Mouse (Mus musculus) ES-Bruce4 (cell line): ENCODE measurements around the gene Ccdc84. TPM values are rescaled to one million over a fixed set of nuclear protein-coding genes. Genes with fewer than 3 reads are reported as not detected.

Experiments
- H3K27ac ChIP-seq: 2 replicates; pipeline ENCODE4 v1.5.1; 2012; ENCODE audit warnings: low read length, inconsistent platforms; ENCODE audit not compliant: insufficient read depth
- H3K27me3 ChIP-seq: 2 replicates; pipeline ENCODE4 v1.6.1; 2012; ENCODE audit warnings: mild to moderate bottlenecking, low read length, inconsistent platforms; ENCODE audit not compliant: control insufficient read depth, poor library complexity, insufficient read depth, severe bottlenecking
- H3K36me3 ChIP-seq: 2 replicates; pipeline ENCODE4 v1.6.1; 2012; ENCODE audit warnings: inconsistent platforms, mild to moderate bottlenecking, low read length, moderate library complexity; ENCODE audit not compliant: control insufficient read depth, poor library complexity, insufficient read depth, severe bottlenecking
- H3K4me1 ChIP-seq: one replicate; pipeline ENCODE4 v1.8.1; 2011; ENCODE audit warnings: low read length; ENCODE audit not compliant: control insufficient read depth, insufficient read depth
- H3K4me3 ChIP-seq: 2 replicates; pipeline ENCODE4 v1.5.1; 2011; ENCODE audit warnings: low read depth, mild to moderate bottlenecking, low read length
- H3K9ac ChIP-seq: 2 replicates; pipeline ENCODE4 v1.6.1; 2012; ENCODE audit warnings: low read depth, mild to moderate bottlenecking, inconsistent platforms; ENCODE audit not compliant: poor library complexity, severe bottlenecking
- H3K9me3 ChIP-seq: replicated peaks from 2 replicates; pipeline ENCODE4 v1.6.1; 2012; ENCODE audit warnings: mild to moderate bottlenecking, low read length, inconsistent platforms; ENCODE audit not compliant: control insufficient read depth, poor library complexity, insufficient read depth, severe bottlenecking
- CTCF ChIP-seq: IDR thresholded peaks from one replicate; pipeline ENCODE4 v1.8.1; 2011; ENCODE audit warnings: low read depth, low read length
- EP300 ChIP-seq: IDR thresholded peaks from 2 replicates; pipeline ENCODE4 v1.6.1; 2011; ENCODE audit warnings: low read depth, low read length; ENCODE audit not compliant: insufficient read depth
- POLR2A ChIP-seq: IDR thresholded peaks from one replicate; pipeline ENCODE4 v1.8.1; 2011; ENCODE audit warnings: low read length; ENCODE audit not compliant: insufficient read depth
- polyA plus RNA-seq: library from polyadenylated mRNA; stranded (reverse); fragments of >200 nt; gene quantifications from 2 replicates; pipeline ENCODE4 v1.2.4, GENCODE M21; 2011; ENCODE audit warnings: low read depth; ENCODE audit not compliant: missing spikeins, insufficient read depth, insufficient read length

Gene Ccdc84
- 13.7 and 14.3 TPM in 2 replicates for polyA plus RNA-seq

DNA sequence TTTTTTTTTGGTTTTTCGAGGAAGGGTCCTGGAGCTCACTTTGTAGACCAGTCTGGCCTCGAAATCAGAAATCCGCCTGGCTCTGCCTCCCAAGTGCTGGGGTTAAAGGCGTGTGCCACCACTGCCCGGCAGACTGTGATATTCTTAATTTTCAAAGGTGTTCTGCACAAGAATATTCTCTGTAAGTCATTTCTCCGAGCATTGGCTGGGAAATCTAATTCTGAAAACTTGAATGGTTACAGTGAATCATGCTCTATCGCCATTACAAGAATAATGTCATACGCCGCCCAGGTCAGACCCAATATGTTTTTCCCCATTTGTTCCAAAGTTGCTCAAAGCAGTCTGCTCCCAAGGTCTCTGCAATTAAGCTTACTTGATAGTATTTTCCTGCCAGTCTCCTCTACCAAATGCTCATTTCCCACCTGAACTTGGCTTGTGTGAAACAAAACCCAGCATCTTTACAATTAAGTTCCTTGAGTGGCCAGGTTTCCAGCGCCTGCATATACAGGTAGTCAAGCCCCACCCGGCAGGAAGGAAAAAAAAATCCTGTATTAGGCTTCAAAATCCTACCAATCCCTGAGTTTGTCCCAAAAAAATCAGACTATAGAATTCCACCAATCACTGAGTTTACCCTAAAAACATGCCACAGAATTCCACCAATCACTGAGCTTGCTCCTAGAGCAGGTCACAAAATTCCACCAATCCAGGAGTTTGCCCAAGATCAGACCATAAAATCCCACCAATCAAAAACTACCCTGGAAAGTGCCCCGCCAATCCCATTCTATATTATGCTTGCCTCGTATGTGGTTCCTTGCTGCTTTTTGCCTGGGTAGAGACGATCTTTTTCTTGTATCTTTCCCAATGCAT lies at the start of gene Ccdc84:
Gene Ccdc84, minus strand, starts transcription at position 51 of the 867 bp plus-strand sequence.
- no peak for TF ChIP-seq POLR2A
- no peak for TF ChIP-seq EP300
- Histone ChIP-seq H3K9me3 (no peaks in the 10 kb centered on the region), H3K4me3 (peak within 1 kb of the TSS; percentile 92), H3K27ac (peak within 1 kb of the TSS; percentile 52), H3K27me3 (no peaks in the 10 kb centered on the region), H3K36me3 (peaks cover 10% of the 10 kb centered on the region), H3K4me1 (no peaks in the 10 kb centered on the region), H3K9ac (peak within 1 kb of the TSS; percentile 63)

DNA sequence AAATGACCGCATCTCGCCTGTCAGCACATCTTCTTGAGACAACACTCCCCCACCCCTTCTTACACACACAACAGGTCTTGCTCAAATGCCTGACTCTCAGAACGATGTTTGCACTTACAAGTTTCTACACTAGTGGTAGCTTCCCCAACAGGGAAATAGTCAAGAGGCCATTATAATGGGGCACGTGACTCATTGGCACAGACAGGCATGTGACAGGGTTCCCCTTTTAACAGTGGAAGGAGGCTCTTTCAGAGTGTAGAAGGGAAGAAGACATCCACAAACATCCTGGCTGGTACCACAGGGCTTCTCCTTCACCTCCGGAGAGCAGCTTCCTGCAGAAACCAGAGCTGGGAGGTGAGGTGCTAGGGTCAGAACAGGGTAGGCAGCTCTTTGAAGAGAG lies 43.6 kb upstream of the Ccdc84 start:
- Histone ChIP-seq H3K36me3 (no peaks in the 10 kb centered on the region), H3K27me3 (no peaks in the 10 kb centered on the region), H3K4me3 (no peak overlapping the region), H3K9ac (no peak overlapping the region), H3K4me1 (no peaks in the 10 kb centered on the region), H3K27ac (no peak overlapping the region), H3K9me3 (no peaks in the 10 kb centered on the region)
- no peak for TF ChIP-seq CTCF
- TF ChIP-seq EP300, result no peak
- TF ChIP-seq POLR2A, result no peak

DNA sequence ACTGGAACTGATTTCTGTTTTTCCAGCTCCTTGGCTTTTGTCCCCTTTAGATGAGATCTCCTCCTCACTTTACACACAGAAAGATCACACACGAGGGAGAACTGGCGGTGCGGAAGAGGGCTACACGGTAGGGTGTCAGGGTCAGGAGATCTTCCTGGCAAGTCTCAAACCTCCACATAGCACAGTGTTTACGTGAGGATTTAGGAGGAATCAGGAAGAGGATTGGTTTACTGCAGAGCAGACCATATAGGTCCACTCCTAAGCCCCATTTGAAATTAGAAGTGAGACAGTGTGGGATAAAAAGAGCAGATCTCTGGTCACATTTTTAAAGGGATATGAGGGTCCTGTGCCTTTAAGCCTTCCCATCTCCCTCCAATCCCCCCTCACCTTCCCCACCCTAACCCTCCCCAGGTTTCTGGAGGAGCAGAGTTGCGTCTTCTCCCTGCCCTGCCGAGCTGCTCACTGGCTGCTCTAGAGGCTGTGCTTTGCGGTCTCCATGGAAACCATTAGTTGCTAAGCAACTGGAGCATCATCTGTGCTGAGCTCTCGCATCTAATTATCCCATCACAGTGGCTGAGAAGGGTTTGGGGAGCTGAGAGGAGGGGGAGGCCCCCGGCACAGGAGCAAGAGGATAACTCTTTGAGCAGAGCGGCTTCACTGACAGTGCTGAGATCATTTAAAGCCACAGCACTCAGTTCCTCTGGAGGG lies 38.8 kb upstream of the Ccdc84 start:
- Histone ChIP-seq H3K4me1 (peaks cover 4% of the 10 kb centered on the region), H3K36me3 (no peaks in the 10 kb centered on the region), H3K4me3 (no peak overlapping the region), H3K9ac (no peak overlapping the region), H3K27me3 (no peaks in the 10 kb centered on the region), H3K27ac (no peak overlapping the region), H3K9me3 (no peaks in the 10 kb centered on the region)
- TF ChIP-seq CTCF (no peak), EP300 (no peak), POLR2A (no peak)

DNA sequence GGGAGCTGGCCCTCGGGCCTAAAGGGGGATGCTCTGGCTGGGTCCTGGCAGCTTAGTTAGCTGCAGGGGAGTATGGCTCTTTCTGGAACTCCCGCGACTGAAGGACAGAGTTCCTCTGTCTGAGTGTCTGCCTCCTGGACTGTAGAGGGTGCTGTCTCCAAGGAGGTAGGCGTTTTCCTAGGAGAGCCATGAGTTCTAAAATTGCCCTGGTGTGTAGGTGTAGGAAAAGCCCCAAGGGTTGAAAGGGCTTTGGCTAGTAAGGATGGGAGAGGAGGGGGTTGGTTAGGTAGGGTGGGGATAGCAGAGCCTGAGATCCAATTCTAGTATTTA lies 36.5 kb upstream of the Ccdc84 start, which contains the start of gene Upk2:
Gene Upk2, minus strand, starts transcription at position 86 of the 330 bp plus-strand sequence.
- peak within 1 kb of the TSS; percentile 59 for H3K27ac ChIP-seq
- H3K4me3 ChIP-seq, result peak within 1 kb of the TSS; percentile 59
- H3K9me3 ChIP-seq, result no peaks in the 10 kb centered on the region
- peak within 1 kb of the TSS; percentile 22; the same call in 1 of the 2 replicates for H3K9ac ChIP-seq
- H3K27me3 ChIP-seq, result no peaks in the 10 kb centered on the region
- H3K4me1 ChIP-seq, result peaks cover 4% of the 10 kb centered on the region
- no peak for TF ChIP-seq POLR2A
- TF ChIP-seq CTCF, result peak; percentile 68
- TF ChIP-seq EP300, result no peak
- no peaks in the 10 kb centered on the region for H3K36me3 ChIP-seq

DNA sequence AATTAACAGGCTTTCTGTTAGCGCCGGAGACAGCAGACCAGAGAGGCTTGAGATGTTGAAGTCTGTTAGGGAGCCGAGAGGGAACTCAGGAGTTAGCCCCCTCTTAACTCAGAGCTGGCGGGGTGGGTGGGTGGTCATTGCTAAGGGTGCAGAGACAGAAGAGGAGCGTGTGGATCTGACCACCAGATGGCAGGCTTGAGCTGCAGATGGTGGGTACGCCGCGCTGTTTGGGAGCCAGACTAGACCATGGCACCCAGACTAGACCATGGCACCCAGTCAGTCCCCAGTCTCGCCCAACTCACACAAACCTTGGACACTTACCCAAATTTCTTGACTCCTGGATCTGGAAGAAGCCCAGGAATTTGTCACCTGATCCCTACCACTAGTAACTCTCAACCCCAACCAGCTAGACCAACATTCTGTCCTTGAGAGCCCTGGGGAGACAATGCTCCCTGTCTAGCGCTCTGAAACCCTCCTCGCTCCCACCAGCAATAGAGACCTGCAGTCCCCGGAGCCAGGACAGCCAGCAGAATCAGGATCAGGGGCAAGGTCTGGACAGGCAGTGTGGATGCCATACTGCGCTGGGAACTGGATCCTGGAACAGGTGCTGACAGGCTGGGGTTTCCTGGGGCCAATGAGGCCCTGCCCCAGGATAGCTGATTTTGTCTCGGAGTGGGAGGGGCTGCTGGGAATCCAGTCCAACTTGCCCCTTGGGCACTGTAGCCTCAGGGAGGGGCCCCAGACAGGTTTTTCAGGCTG lies 35.9 kb upstream of the Ccdc84 start:
- Histone ChIP-seq H3K9ac (peak overlapping the region; percentile 22; the same call in 1 of the 2 replicates), H3K9me3 (no peaks in the 10 kb centered on the region), H3K27ac (peak overlapping the region; percentile 59), H3K27me3 (no peaks in the 10 kb centered on the region), H3K36me3 (no peaks in the 10 kb centered on the region), H3K4me3 (peak overlapping the region; percentile 59), H3K4me1 (peaks cover 4% of the 10 kb centered on the region)
- TF ChIP-seq POLR2A, result no peak
- peak; percentile 45; the same call in 1 of the 2 replicates for TF ChIP-seq EP300
- TF ChIP-seq CTCF, result peak; percentile 96
